Mouse (Mus musculus): ENCODE results near the gene Gm8229. TPM values are rescaled to one million over a fixed set of nuclear protein-coding genes. Genes with fewer than 3 reads are reported as not detected.
"Not testable (repeated sequence)": the region's sequence is repeated elsewhere in the genome, so short reads cannot be mapped to it uniquely, and the experiment has no call there.

The Gm8229 gene
- not detected in 2 replicates for polyA plus RNA-seq (2015; fragmentation: Nextera tagmentation; extraction: Ambion mirVana)

GRCm38 (mm10) chr14:44365057-44365456 is at the start of gene Gm8229:
TSS of gene Gm8229 (plus strand) at chr14:44365357.
- H3K9ac ChIP-seq (replicated peaks); H3K4me3 ChIP-seq (replicated peaks); ATAC-seq; H3K9me3 ChIP-seq; H3K27me3 ChIP-seq; H3K4me1 ChIP-seq (replicated peaks); H3K4me2 ChIP-seq (replicated peaks); H3K36me3 ChIP-seq; H3K27ac ChIP-seq: not testable (repeated sequence)
- 96% methylated on average over 4 of the region's 4 CpGs for WGBS

GRCm38 (mm10) chr14:44338484-44338883 is 26.7 kb upstream of the Gm8229 start, which contains the start of gene Gm5930:
TSS of gene Gm5930 (minus strand) at chr14:44338584.
- H3K4me1 ChIP-seq (replicated peaks); ATAC-seq; H3K9me3 ChIP-seq; H3K4me3 ChIP-seq (replicated peaks); H3K27ac ChIP-seq; H3K4me2 ChIP-seq (replicated peaks); H3K27me3 ChIP-seq; H3K9ac ChIP-seq (replicated peaks); H3K36me3 ChIP-seq: not testable (repeated sequence)
- no CpG with 5 or more reads among the region's 2 CpGs for WGBS

- 44% methylated on average over 2 of the region's 2 CpGs for WGBS
- not testable (repeated sequence) for H3K36me3 ChIP-seq; H3K4me3 ChIP-seq (replicated peaks); H3K27me3 ChIP-seq; H3K4me1 ChIP-seq (replicated peaks); H3K9me3 ChIP-seq; H3K27ac ChIP-seq; ATAC-seq; H3K4me2 ChIP-seq (replicated peaks); H3K9ac ChIP-seq (replicated peaks)
These were observed 3.7 kb upstream of the Gm8229 start for GRCm38 (mm10) chr14:44361416-44361815.

GRCm38 (mm10) chr14:44362301-44362700 is 2.9 kb upstream of the Gm8229 start:
- H3K9ac ChIP-seq (replicated peaks); ATAC-seq; H3K27ac ChIP-seq: not testable (repeated sequence)

GRCm38 (mm10) chr14:44384233-44384632 is 19.1 kb downstream of the Gm8229 start:
- not testable (repeated sequence) for H3K9me3 ChIP-seq

More at GRCm38 (mm10) chr14:44362301-44362700, 2.9 kb upstream of the Gm8229 start:
- H3K4me2 ChIP-seq (replicated peaks); H3K36me3 ChIP-seq; H3K4me3 ChIP-seq (replicated peaks); H3K9me3 ChIP-seq; H3K4me1 ChIP-seq (replicated peaks); H3K27me3 ChIP-seq: not testable (repeated sequence)

GRCm38 (mm10) chr14:44410588-44410987 is 45.4 kb downstream of the Gm8229 start, which contains the start of gene Gm3371:
TSS of gene Gm3371 (minus strand) at chr14:44410688.
- H3K9ac ChIP-seq (replicated peaks); H3K4me3 ChIP-seq (replicated peaks); H3K36me3 ChIP-seq; ATAC-seq; H3K27me3 ChIP-seq; H3K27ac ChIP-seq; H3K9me3 ChIP-seq; H3K4me1 ChIP-seq (replicated peaks); H3K4me2 ChIP-seq (replicated peaks): not testable (repeated sequence)
- WGBS: no CpG with 5 or more reads among the region's 2 CpGs

More at GRCm38 (mm10) chr14:44384233-44384632, 19.1 kb downstream of the Gm8229 start:
- not testable (repeated sequence) for ATAC-seq; H3K4me1 ChIP-seq (replicated peaks); H3K27ac ChIP-seq; H3K27me3 ChIP-seq; H3K4me2 ChIP-seq (replicated peaks); H3K4me3 ChIP-seq (replicated peaks); H3K36me3 ChIP-seq; H3K9ac ChIP-seq (replicated peaks)
- 84% methylated on average over 4 of the region's 4 CpGs for WGBS

Other genes with a start within 250 kb of the Gm8229 start
- not detected in 2 replicates for gene Gm3327, start 241.5 kb upstream of the Gm8229 start, polyA plus RNA-seq (2015; fragmentation: Nextera tagmentation; extraction: Ambion mirVana)
- not detected in 2 replicates for gene Gm8212, start 167.7 kb upstream of the Gm8229 start, polyA plus RNA-seq (2015; fragmentation: Nextera tagmentation; extraction: Ambion mirVana)
- not detected in 2 replicates for gene 4930503E14Rik, start 152.1 kb upstream of the Gm8229 start, polyA plus RNA-seq (2015; fragmentation: Nextera tagmentation; extraction: Ambion mirVana)
- not detected in 2 replicates for gene Gm8220, start 79.8 kb upstream of the Gm8229 start, polyA plus RNA-seq (2015; fragmentation: Nextera tagmentation; extraction: Ambion mirVana)
- not detected in 2 replicates for gene Gm5930, start 26.8 kb upstream of the Gm8229 start, polyA plus RNA-seq (2015; fragmentation: Nextera tagmentation; extraction: Ambion mirVana)
- not detected in 2 replicates for gene Gm3371, start 45.3 kb downstream of the Gm8229 start, polyA plus RNA-seq (2015; fragmentation: Nextera tagmentation; extraction: Ambion mirVana)
- gene Gm8232, start 68.3 kb downstream of the Gm8229 start, polyA plus RNA-seq (2015; fragmentation: Nextera tagmentation; extraction: Ambion mirVana): not detected in 2 replicates
- gene BC061237, start 127.1 kb downstream of the Gm8229 start, polyA plus RNA-seq (2015; fragmentation: Nextera tagmentation; extraction: Ambion mirVana): not detected in 2 replicates
- gene Gm17093, start 152.9 kb downstream of the Gm8229 start, polyA plus RNA-seq (2015; fragmentation: Nextera tagmentation; extraction: Ambion mirVana): not detected in 2 replicates
- gene Gm8247, start 217.8 kb downstream of the Gm8229 start, polyA plus RNA-seq (2015; fragmentation: Nextera tagmentation; extraction: Ambion mirVana): not detected in 2 replicates

All from midbrain, embryonic 13.5 days (tissue).